Mouse (Mus musculus): ENCODE data around the gene Vwa7. TPM values are rescaled to one million over a fixed set of nuclear protein-coding genes. Genes with fewer than 3 reads are reported as not detected.

Gene Vwa7
- total RNA-seq, 2 experiments from 2014 or later, result 13.1 to 14.1 TPM

GRCm38 (mm10) chr17:35064378-35064877 is 48.0 kb downstream of the Vwa7 start:
- no peak for DNase-seq

- peak; percentile 60 to 71 for DNase-seq
Observed at GRCm38 (mm10) chr17:35064951-35065947, 48.9 kb downstream of the Vwa7 start, which contains the start of gene Ly6g6c. Gene Ly6g6c, plus strand, starts transcription at chr17:35065388.

- no peak for DNase-seq
Observed at GRCm38 (mm10) chr17:35066084-35066483, 49.7 kb downstream of the Vwa7 start, which contains the start of gene Mpig6b. Gene Mpig6b, minus strand, starts transcription at chr17:35066184.

- no peak for DNase-seq
Observed at GRCm38 (mm10) chr17:35068213-35068914, 52.0 kb downstream of the Vwa7 start.

- peak in 1 of 2 experiments; percentile 54 for DNase-seq
Observed at GRCm38 (mm10) chr17:35070556-35071229, 54.3 kb downstream of the Vwa7 start.

- DNase-seq, result no peak
Observed at GRCm38 (mm10) chr17:35071454-35071853, 55.1 kb downstream of the Vwa7 start.

GRCm38 (mm10) chr17:35074097-35074496 is 57.7 kb downstream of the Vwa7 start:
- DNase-seq, result no peak

Other genes starting within 250 kb of the Vwa7 start
- not detected for gene Cyp21a1, start 212.0 kb upstream of the Vwa7 start, total RNA-seq (2021)
- 1 to 10 TPM; 8.5 to 9.5 TPM for gene Stk19, start 179.6 kb upstream of the Vwa7 start, total RNA-seq (2021)
- 10 to 100 TPM in 1 of 2 experiments, 1 to 10 TPM in 1; 9.8 to 13.3 TPM for gene Dxo, start 179.6 kb upstream of the Vwa7 start, total RNA-seq (2021)
- gene Skiv2l, start 166.4 kb upstream of the Vwa7 start, total RNA-seq (2021), result 10 to 100 TPM; 20.5 to 21.0 TPM
- 10 to 100 TPM; 14.4 to 15.2 TPM for gene Nelfe, start 166.2 kb upstream of the Vwa7 start, total RNA-seq (2021)
- gene Cfb, start 154.1 kb upstream of the Vwa7 start, total RNA-seq (2021), result 10 to 100 TPM in 1 of 2 experiments, 1 to 10 TPM in 1; 3.3 to 13.7 TPM
- gene Zbtb12, start 137.1 kb upstream of the Vwa7 start, total RNA-seq (2021), result 1 to 10 TPM; 7.4 to 7.7 TPM
- gene Gm20547, start 134.5 kb upstream of the Vwa7 start, total RNA-seq (2021), result not detected
- 1 to 10 TPM; 2.8 to 4.1 TPM for gene C2, start 118.3 kb upstream of the Vwa7 start, total RNA-seq (2021)
- gene Ehmt2, start 118.1 kb upstream of the Vwa7 start, total RNA-seq (2021), result 10 to 100 TPM; 38.1 to 42.7 TPM
- gene Slc44a4, start 102.1 kb upstream of the Vwa7 start, total RNA-seq (2021), result under 1 TPM in 1 of 2 experiments, not detected in 1; 0.62 TPM
- 10 to 100 TPM; 14.6 to 15.9 TPM for gene Neu1, start 85.3 kb upstream of the Vwa7 start, total RNA-seq (2021)
- 10 to 100 TPM; 15.5 to 68.2 TPM for gene Hspa1b, start 57.3 kb upstream of the Vwa7 start, total RNA-seq (2021)
- not detected for gene Gm20481, start 46.7 kb upstream of the Vwa7 start, total RNA-seq (2021)
- 10 to 100 TPM; 17.5 to 41.5 TPM for gene Hspa1a, start 44.4 kb upstream of the Vwa7 start, total RNA-seq (2021)
- gene Hspa1l, start 43.9 kb upstream of the Vwa7 start, total RNA-seq (2021), result 10 to 100 TPM in 1 of 2 experiments, 1 to 10 TPM in 1; 9.8 to 10.8 TPM
- gene Lsm2, start 34.7 kb upstream of the Vwa7 start, total RNA-seq (2021), result 10 to 100 TPM; 16.3 to 18.0 TPM
- 10 to 100 TPM; 32.4 to 35.1 TPM for gene Vars, start 15.6 kb upstream of the Vwa7 start, total RNA-seq (2021)
- gene Sapcd1, start 11.4 kb downstream of the Vwa7 start, total RNA-seq (2021), result not detected
- not detected for gene Msh5, start 30.2 kb downstream of the Vwa7 start, total RNA-seq (2021)
- gene Clic1, start 33.4 kb downstream of the Vwa7 start, total RNA-seq (2021), result 10 to 100 TPM; 30.4 to 32.4 TPM
- 10 to 100 TPM; 14.0 to 19.8 TPM for gene Ddah2, start 42.5 kb downstream of the Vwa7 start, total RNA-seq (2021)
- gene Ly6g6c, start 48.8 kb downstream of the Vwa7 start, total RNA-seq (2021), result not detected
- gene Mpig6b, start 49.6 kb downstream of the Vwa7 start, total RNA-seq (2021), result under 1 TPM; 0.31 to 0.87 TPM
- not detected for gene Ly6g6e, start 60.3 kb downstream of the Vwa7 start, total RNA-seq (2021)
- under 1 TPM in 1 of 2 experiments, not detected in 1; 0.57 TPM for gene Ly6g6d, start 61.5 kb downstream of the Vwa7 start, total RNA-seq (2021)
- gene Ly6g6f, start 69.0 kb downstream of the Vwa7 start, total RNA-seq (2021), result not detected
- gene Abhd16a, start 72.7 kb downstream of the Vwa7 start, total RNA-seq (2021), result 10 to 100 TPM; 55.1 to 59.5 TPM
- gene Ly6g5c, start 91.7 kb downstream of the Vwa7 start, total RNA-seq (2021), result not detected
- gene Ly6g5b, start 98.8 kb downstream of the Vwa7 start, total RNA-seq (2021), result not detected
- gene Gpank1, start 104.9 kb downstream of the Vwa7 start, total RNA-seq (2021), result 10 to 100 TPM in 1 of 2 experiments, 1 to 10 TPM in 1; 7.3 to 10.5 TPM
- 100 to 1,000 TPM; 149 to 150 TPM for gene Csnk2b, start 105.5 kb downstream of the Vwa7 start, total RNA-seq (2021)
- gene D17H6S53E, start 109.8 kb downstream of the Vwa7 start, total RNA-seq (2021), result 10 to 100 TPM; 25.3 to 28.5 TPM
- gene Apom, start 115.5 kb downstream of the Vwa7 start, total RNA-seq (2021), result not detected
- gene Bag6, start 118.6 kb downstream of the Vwa7 start, total RNA-seq (2021), result 100 to 1,000 TPM; 242 to 244 TPM
- 100 to 1,000 TPM; 125 to 144 TPM for gene Prrc2a, start 148.3 kb downstream of the Vwa7 start, total RNA-seq (2021)
- gene Aif1, start 159.5 kb downstream of the Vwa7 start, total RNA-seq (2021), result 1 to 10 TPM; 3.7 to 4.8 TPM
- 1 to 10 TPM; 2.0 to 3.3 TPM for gene Lst1, start 171.9 kb downstream of the Vwa7 start, total RNA-seq (2021)
- gene Ltb, start 177.9 kb downstream of the Vwa7 start, total RNA-seq (2021), result 10 to 100 TPM in 1 of 2 experiments, 1 to 10 TPM in 1; 1.5 to 12.1 TPM
- gene Tnf, start 185.4 kb downstream of the Vwa7 start, total RNA-seq (2021), result under 1 TPM; 0.25 to 0.28 TPM
- 1 to 10 TPM in 1 of 2 experiments, not detected in 1; 1.0 TPM for gene Lta, start 188.8 kb downstream of the Vwa7 start, total RNA-seq (2021)
- gene Gm16181, start 204.3 kb downstream of the Vwa7 start, total RNA-seq (2021), result not detected
- 1 to 10 TPM; 2.1 to 2.3 TPM for gene Atp6v1g2, start 217.1 kb downstream of the Vwa7 start, total RNA-seq (2021)
- gene Nfkbil1, start 219.2 kb downstream of the Vwa7 start, total RNA-seq (2021), result 1 to 10 TPM; 8.2 to 8.3 TPM
- 10 to 100 TPM; 77.3 to 83.1 TPM for gene Ddx39b, start 225.2 kb downstream of the Vwa7 start, total RNA-seq (2021)
- gene H2-D1, start 246.2 kb downstream of the Vwa7 start, total RNA-seq (2021), result 100 to 1,000 TPM; 164 to 263 TPM